Mouse (Mus musculus): ENCODE data around the gene Sap30bp. TPM values are rescaled to one million over a fixed set of nuclear protein-coding genes. Genes with fewer than 3 reads are reported as not detected.

The Sap30bp gene
- polyA plus RNA-seq, 1 experiment from 2014 or later, result 52.5 TPM

GRCm38 (mm10) chr11:115911632-115912376 is 21.3 kb upstream of the Sap30bp start, which contains the start of gene Smim6:
Gene Smim6, plus strand, starts transcription at chr11:115912017.
- H3K27ac ChIP-seq, result no peak within 1 kb of the TSS
- no peaks in the 10 kb centered on the region for H3K27me3 ChIP-seq (ENCODE audit: insufficient read depth, poor library complexity, severe bottlenecking)
- H3K9me3 ChIP-seq, result no peaks in the 10 kb centered on the region
- H3K4me3 ChIP-seq, result no peak within 1 kb of the TSS
- no peak for DNase-seq (ENCODE audit: low spot score)
- H3K36me3 ChIP-seq, result peaks cover 78% of the 10 kb centered on the region
- H3K4me1 ChIP-seq (replicated peaks), result 0 out of 2 replicates have a peak, but pooled peaks cover 3% of the 10 kb centered on the region
- WGBS, result 87% methylated on average over 11 of the region's 11 CpGs

GRCm38 (mm10) chr11:115916579-115916978 is 16.5 kb upstream of the Sap30bp start:
- no peak overlapping the region for H3K27ac ChIP-seq
- 91% methylated on average over 4 of the region's 4 CpGs for WGBS
- DNase-seq (ENCODE audit: low spot score), result no peak
- H3K4me1 ChIP-seq (replicated peaks), result no peaks in the 10 kb centered on the region
- H3K36me3 ChIP-seq, result peaks cover 72% of the 10 kb centered on the region
- no peaks in the 10 kb centered on the region for H3K27me3 ChIP-seq (ENCODE audit: insufficient read depth, poor library complexity, severe bottlenecking)
- H3K4me3 ChIP-seq, result no peak overlapping the region
- no peaks in the 10 kb centered on the region for H3K9me3 ChIP-seq

GRCm38 (mm10) chr11:115918637-115919036 is 14.4 kb upstream of the Sap30bp start:
- Histone ChIP-seq H3K4me3 (no peak overlapping the region), H3K36me3 (peaks cover 74% of the 10 kb centered on the region), H3K4me1 (replicated peaks) (no peaks in the 10 kb centered on the region), H3K27me3 (ENCODE audit: insufficient read depth, poor library complexity, severe bottlenecking) (no peaks in the 10 kb centered on the region), H3K9me3 (no peaks in the 10 kb centered on the region), H3K27ac (no peak overlapping the region)
- no peak for DNase-seq (ENCODE audit: low spot score)
- WGBS, result 91% methylated on average over 5 of the region's 5 CpGs

- Histone ChIP-seq H3K4me3 (no peak overlapping the region), H3K27me3 (ENCODE audit: insufficient read depth, poor library complexity, severe bottlenecking) (no peaks in the 10 kb centered on the region), H3K27ac (no peak overlapping the region), H3K36me3 (peaks cover 75% of the 10 kb centered on the region), H3K9me3 (no peaks in the 10 kb centered on the region), H3K4me1 (replicated peaks) (no peaks in the 10 kb centered on the region)
- 94% methylated on average over 5 of the region's 5 CpGs for WGBS
- DNase-seq (ENCODE audit: low spot score), result no peak
Measured at GRCm38 (mm10) chr11:115919073-115919472, 14.0 kb upstream of the Sap30bp start.

- Histone ChIP-seq H3K4me3 (no peak overlapping the region), H3K36me3 (peaks cover 74% of the 10 kb centered on the region), H3K27me3 (ENCODE audit: insufficient read depth, poor library complexity, severe bottlenecking) (no peaks in the 10 kb centered on the region), H3K27ac (no peak overlapping the region), H3K4me1 (replicated peaks) (no peaks in the 10 kb centered on the region), H3K9me3 (no peaks in the 10 kb centered on the region)
- DNase-seq (ENCODE audit: low spot score), result no peak
- WGBS, result 52% methylated on average over 6 of the region's 6 CpGs
Measured at GRCm38 (mm10) chr11:115920110-115920818, 12.8 kb upstream of the Sap30bp start.

- peaks cover 66% of the 10 kb centered on the region for H3K36me3 ChIP-seq
- WGBS, result 91% methylated on average over 1 of the region's 1 CpGs
Measured at GRCm38 (mm10) chr11:115921986-115922385, 11.1 kb upstream of the Sap30bp start.

GRCm38 (mm10) chr11:115929031-115929430 is 4.1 kb upstream of the Sap30bp start:
- no peak for DNase-seq (ENCODE audit: low spot score)
- Histone ChIP-seq H3K4me1 (replicated peaks) (peaks cover 16% of the 10 kb centered on the region), H3K9me3 (no peaks in the 10 kb centered on the region), H3K27ac (no peak overlapping the region), H3K4me3 (no peak overlapping the region), H3K27me3 (ENCODE audit: insufficient read depth, poor library complexity, severe bottlenecking) (no peaks in the 10 kb centered on the region), H3K36me3 (peaks cover 48% of the 10 kb centered on the region)
- 94% methylated on average over 8 of the region's 8 CpGs for WGBS

More at GRCm38 (mm10) chr11:115921986-115922385, 11.1 kb upstream of the Sap30bp start:
- no peak overlapping the region for H3K27ac ChIP-seq
- no peak overlapping the region for H3K4me3 ChIP-seq
- DNase-seq (ENCODE audit: low spot score), result no peak
- no peaks in the 10 kb centered on the region for H3K9me3 ChIP-seq
- no peaks in the 10 kb centered on the region for H3K27me3 ChIP-seq (ENCODE audit: insufficient read depth, poor library complexity, severe bottlenecking)
- H3K4me1 ChIP-seq (replicated peaks), result no peaks in the 10 kb centered on the region

GRCm38 (mm10) chr11:115929818-115930217 is 3.3 kb upstream of the Sap30bp start:
- WGBS, result 74% methylated on average over 3 of the region's 3 CpGs
- H3K27me3 ChIP-seq (ENCODE audit: insufficient read depth, poor library complexity, severe bottlenecking), result no peaks in the 10 kb centered on the region
- H3K27ac ChIP-seq, result no peak overlapping the region
- no peaks in the 10 kb centered on the region for H3K9me3 ChIP-seq
- H3K36me3 ChIP-seq, result peaks cover 43% of the 10 kb centered on the region
- DNase-seq (ENCODE audit: low spot score), result no peak
- H3K4me1 ChIP-seq (replicated peaks), result peaks cover 24% of the 10 kb centered on the region
- H3K4me3 ChIP-seq, result no peak overlapping the region

- no peak for DNase-seq (ENCODE audit: low spot score)
- no peak overlapping the region for H3K27ac ChIP-seq
- peaks cover 28% of the 10 kb centered on the region for H3K4me1 ChIP-seq (replicated peaks)
- no peaks in the 10 kb centered on the region for H3K27me3 ChIP-seq (ENCODE audit: insufficient read depth, poor library complexity, severe bottlenecking)
- no peaks in the 10 kb centered on the region for H3K9me3 ChIP-seq
- peaks cover 51% of the 10 kb centered on the region for H3K36me3 ChIP-seq
- no peak overlapping the region for H3K4me3 ChIP-seq
- WGBS, result 76% methylated on average over 3 of the region's 3 CpGs
Measured at GRCm38 (mm10) chr11:115931235-115931634, 1.8 kb upstream of the Sap30bp start.

GRCm38 (mm10) chr11:115933747-115934110 is 647 bp downstream of the Sap30bp start:
- H3K27me3 ChIP-seq (ENCODE audit: insufficient read depth, poor library complexity, severe bottlenecking), result no peaks in the 10 kb centered on the region
- peak overlapping the region; percentile 79 for H3K4me3 ChIP-seq
- under 1% methylated on average over 16 of the region's 16 CpGs for WGBS
- no peaks in the 10 kb centered on the region for H3K9me3 ChIP-seq
- H3K27ac ChIP-seq, result peak overlapping the region; percentile 82
- no peak for DNase-seq (ENCODE audit: low spot score)
- H3K36me3 ChIP-seq, result peaks cover 53% of the 10 kb centered on the region
- H3K4me1 ChIP-seq (replicated peaks), result peaks cover 28% of the 10 kb centered on the region

- H3K4me3 ChIP-seq, result no peak overlapping the region
- H3K27me3 ChIP-seq (ENCODE audit: insufficient read depth, poor library complexity, severe bottlenecking), result no peaks in the 10 kb centered on the region
- no peaks in the 10 kb centered on the region for H3K9me3 ChIP-seq
- peaks cover 3% of the 10 kb centered on the region for H3K4me1 ChIP-seq (replicated peaks)
- peak; percentile 53 for DNase-seq (ENCODE audit: low spot score)
- no peak overlapping the region for H3K27ac ChIP-seq
- H3K36me3 ChIP-seq, result peaks cover 99% of the 10 kb centered on the region
- 44% methylated on average over 6 of the region's 6 CpGs for WGBS
Measured at GRCm38 (mm10) chr11:115939690-115940329, 6.7 kb downstream of the Sap30bp start.

GRCm38 (mm10) chr11:115941980-115942379 is 8.9 kb downstream of the Sap30bp start:
- Histone ChIP-seq H3K9me3 (no peaks in the 10 kb centered on the region), H3K4me1 (replicated peaks) (no peaks in the 10 kb centered on the region), H3K36me3 (peaks cover 99% of the 10 kb centered on the region), H3K27me3 (ENCODE audit: insufficient read depth, poor library complexity, severe bottlenecking) (no peaks in the 10 kb centered on the region), H3K27ac (no peak overlapping the region), H3K4me3 (no peak overlapping the region)
- no peak for DNase-seq (ENCODE audit: low spot score)
- 86% methylated on average over 7 of the region's 7 CpGs for WGBS

- Histone ChIP-seq H3K4me1 (replicated peaks) (no peaks in the 10 kb centered on the region), H3K9me3 (no peaks in the 10 kb centered on the region), H3K27me3 (ENCODE audit: insufficient read depth, poor library complexity, severe bottlenecking) (no peaks in the 10 kb centered on the region), H3K36me3 (peaks cover 100% of the 10 kb centered on the region), H3K27ac (no peak overlapping the region), H3K4me3 (no peak overlapping the region)
- DNase-seq (ENCODE audit: low spot score), result no peak
- WGBS, result 92% methylated on average over 8 of the region's 8 CpGs
Measured at GRCm38 (mm10) chr11:115945247-115945646, 12.2 kb downstream of the Sap30bp start.
